In genomic region chr6:108278826-108279630, GRCm38 (mm10) we compare ENCODE assay signal across 19 mouse cellular contexts.
"Had no signal": no experiment of that assay in that cellular context is flagged by ENCODE, and none has a peak within 500 bp of the region (broad histone marks: within the 10 kb centered on the region; RNA-seq: fewer than 3 reads in every experiment).

No protein-coding gene starts in this region.

- H3K4me1 ChIP-seq: limb, embryonic 15.5 days had no signal

- H3K9me3 ChIP-seq: limb, embryonic 12.5 days; limb, embryonic 15.5 days; liver, embryonic 15.5 days; lung, embryonic 15.5 days; megakaryocyte, embryonic 14.5 days; midbrain, embryonic 10.5 days had no signal

- H3K27ac ChIP-seq: kidney, postnatal 0 days; left cerebral cortex, adult 2 months; limb, embryonic 12.5 days; limb, embryonic 15.5 days; liver, embryonic 15.5 days; lung, embryonic 15.5 days; midbrain, embryonic 10.5 days had no signal

- H3K4me3 ChIP-seq: left cerebral cortex, adult 2 months; limb, embryonic 12.5 days; limb, embryonic 15.5 days; liver, embryonic 15.5 days; lung, embryonic 15.5 days; megakaryocyte, embryonic 14.5 days; midbrain, embryonic 10.5 days had no signal

- DNase-seq: kidney, adult 9 months; kidney, postnatal 36 days; layer of hippocampus, postnatal 36 days; left cerebral cortex, postnatal 4 days; lung, adult 18-20 months; lung, postnatal 10 days; lung, postnatal 36 days; midbrain, embryonic 14.5 days; thymus, adult 18-20 months; thymus, postnatal 36 days had no signal

- H3K36me3 ChIP-seq: limb, embryonic 12.5 days; limb, embryonic 15.5 days; liver, embryonic 15.5 days; lung, embryonic 15.5 days; midbrain, embryonic 10.5 days had no signal

- H3K27me3 ChIP-seq: limb, embryonic 12.5 days; limb, embryonic 15.5 days; liver, embryonic 15.5 days; lung, embryonic 15.5 days; megakaryocyte, embryonic 14.5 days had no signal

- H3K9ac ChIP-seq: limb, embryonic 12.5 days; limb, embryonic 15.5 days; liver, embryonic 15.5 days; lung, embryonic 15.5 days had no signal

- H3K4me2 ChIP-seq: limb, embryonic 12.5 days; limb, embryonic 15.5 days; liver, embryonic 11.5 days; liver, embryonic 15.5 days; lung, embryonic 15.5 days had no signal
